Mouse (Mus musculus) cortical plate, adult 2 months (tissue): Measurements from ENCODE around the gene Shroom3. TPM values are rescaled to one million over a fixed set of nuclear protein-coding genes. Genes with fewer than 3 reads are reported as not detected.

Source experiments
- H3K27ac ChIP-seq: fragments of 200-500 bp; 2 replicates; pipeline ENCODE4 v1.5.1; 2012; ENCODE audit warnings: low read length, control low read depth, inconsistent platforms; ENCODE audit not compliant: insufficient read depth
- H3K4me1 ChIP-seq: fragments of 200-500 bp; 2 replicates; pipeline ENCODE4 v1.6.1; 2011; ENCODE audit warnings: low read length; ENCODE audit not compliant: control insufficient read depth, insufficient read depth
- H3K4me3 ChIP-seq: fragments of 200-500 bp; 2 replicates; pipeline ENCODE4 v1.5.1; 2011; ENCODE audit warnings: mild to moderate bottlenecking, low read length, control low read depth; ENCODE audit not compliant: insufficient read depth
- CTCF ChIP-seq: fragments of 200-500 bp; IDR thresholded peaks from 2 replicates; pipeline ENCODE4 v1.5.1; 2011; ENCODE audit warnings: mild to moderate bottlenecking, control low read depth, low read length; ENCODE audit not compliant: insufficient read depth; ENCODE audit errors: extremely low read depth
- POLR2A ChIP-seq: fragments of 200-500 bp; IDR thresholded peaks from 2 replicates; pipeline ENCODE4 v1.6.1; 2011; ENCODE audit warnings: mild to moderate bottlenecking, low read length, control low read depth; ENCODE audit not compliant: insufficient read depth; ENCODE audit errors: extremely low read depth
- polyA plus RNA-seq: library from polyadenylated mRNA; depleted of rRNA; stranded (reverse); fragments of >200 nt; gene quantifications from 2 replicates; pipeline ENCODE4 v1.2.3, GENCODE M21; 2012

Gene Shroom3
- polyA plus RNA-seq, 1 experiment: 1.9 TPM

DNA sequence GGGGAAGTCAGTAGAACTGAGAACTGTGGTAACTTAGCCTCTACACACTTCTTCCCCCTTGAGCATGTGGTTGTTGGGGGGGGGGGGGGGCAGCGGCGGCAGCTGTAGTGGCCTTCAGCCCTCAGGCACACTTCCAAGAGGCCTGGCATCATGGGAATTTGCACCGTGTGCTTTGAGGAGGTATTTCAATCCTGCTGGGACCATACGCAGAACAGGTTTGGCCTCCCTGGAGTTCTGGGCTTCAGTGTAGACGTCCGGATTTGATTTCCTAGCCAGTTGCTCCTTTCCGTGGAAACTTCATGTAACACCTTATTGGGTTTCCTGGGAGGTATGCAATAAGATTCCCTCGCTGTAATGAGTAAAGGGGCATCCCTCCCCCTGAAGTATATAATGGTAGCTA is 105.8 kb downstream of the Shroom3 start:
- Histone ChIP-seq H3K4me3 (no peak overlapping the region), H3K4me1 (no peaks in the 10 kb centered on the region), H3K27ac (no peak overlapping the region)
- TF ChIP-seq CTCF (no peak), POLR2A (no peak)

GRCm38 (mm10) chr5:92796089-92796990 is 113.1 kb downstream of the Shroom3 start:
- Histone ChIP-seq H3K4me3 (no peak overlapping the region), H3K27ac (no peak overlapping the region), H3K4me1 (no peaks in the 10 kb centered on the region)
- no peak for TF ChIP-seq CTCF
- no peak for TF ChIP-seq POLR2A

DNA sequence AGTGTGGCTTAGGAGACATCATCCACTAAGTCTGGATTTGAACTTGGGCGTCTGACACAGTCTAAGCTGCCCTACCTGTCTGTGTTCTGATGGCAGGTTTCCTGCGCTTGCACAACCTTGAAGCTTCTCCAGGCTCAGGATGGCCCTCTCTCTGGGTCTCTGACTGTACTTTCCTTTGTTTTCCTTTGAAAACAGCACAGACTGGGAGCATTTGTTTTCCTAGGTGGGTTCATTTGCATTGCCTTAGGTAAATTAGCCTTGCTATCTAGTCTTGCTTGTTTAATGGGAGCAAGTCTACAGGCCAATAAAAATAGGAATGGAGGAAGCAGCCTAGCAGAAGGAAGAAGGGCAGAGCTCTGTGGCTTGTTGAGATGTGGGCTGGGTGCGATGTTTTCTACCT is 114.7 kb downstream of the Shroom3 start:
- Histone ChIP-seq H3K4me3 (no peak overlapping the region), H3K27ac (no peak overlapping the region), H3K4me1 (no peaks in the 10 kb centered on the region)
- TF ChIP-seq POLR2A (no peak), CTCF (no peak)

- Histone ChIP-seq H3K27ac (peak overlapping the region; percentile 89), H3K4me3 (no peak overlapping the region), H3K4me1 (no peaks in the 10 kb centered on the region)
- no peak for TF ChIP-seq POLR2A
- TF ChIP-seq CTCF: no peak
Observed at GRCm38 (mm10) chr5:92804379-92804778, 121.1 kb downstream of the Shroom3 start.

- Histone ChIP-seq H3K4me3 (no peak overlapping the region), H3K4me1 (peaks cover 4% of the 10 kb centered on the region), H3K27ac (no peak overlapping the region)
- TF ChIP-seq CTCF (no peak), POLR2A (no peak)
Observed at GRCm38 (mm10) chr5:92808503-92809415, 125.5 kb downstream of the Shroom3 start.

GRCm38 (mm10) chr5:92809416-92809750 is 126.1 kb downstream of the Shroom3 start:
- Histone ChIP-seq H3K4me3 (no peak overlapping the region), H3K4me1 (peaks cover 4% of the 10 kb centered on the region), H3K27ac (no peak overlapping the region)
- TF ChIP-seq POLR2A (no peak), CTCF (no peak)

GRCm38 (mm10) chr5:92810922-92811533 is 127.8 kb downstream of the Shroom3 start:
- TF ChIP-seq POLR2A: no peak
- TF ChIP-seq CTCF: no peak
- Histone ChIP-seq H3K4me3 (no peak overlapping the region), H3K4me1 (peaks cover 4% of the 10 kb centered on the region), H3K27ac (no peak overlapping the region)

DNA sequence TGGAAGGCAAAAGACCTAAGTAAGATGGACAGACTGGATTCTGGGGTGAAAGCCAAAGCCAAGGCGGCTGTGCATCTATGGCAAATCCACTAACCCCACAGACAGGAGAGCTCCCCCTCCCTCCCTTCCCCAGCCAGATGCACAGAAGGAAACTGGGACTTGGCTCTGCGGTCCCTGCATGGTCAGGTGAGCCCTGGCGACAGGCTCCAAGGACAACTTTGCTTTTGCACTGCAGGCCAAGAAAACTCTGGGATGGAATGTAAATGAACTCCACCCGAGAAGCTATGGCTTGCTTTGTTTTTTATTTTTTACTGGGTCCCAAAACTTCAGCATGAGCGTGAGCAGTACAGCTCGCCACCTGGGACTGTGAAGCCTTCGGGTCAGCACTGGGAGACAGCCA is 128.5 kb downstream of the Shroom3 start:
- H3K27ac ChIP-seq: no peak overlapping the region
- TF ChIP-seq POLR2A: no peak
- TF ChIP-seq CTCF: no peak
- H3K4me3 ChIP-seq: no peak overlapping the region
- peaks cover 4% of the 10 kb centered on the region for H3K4me1 ChIP-seq

- no peak overlapping the region for H3K4me3 ChIP-seq
- no peak overlapping the region; the same call in 1 of the 2 replicates for H3K27ac ChIP-seq
- TF ChIP-seq CTCF: no peak
- no peak for TF ChIP-seq POLR2A
- peaks cover 4% of the 10 kb centered on the region for H3K4me1 ChIP-seq
Observed at GRCm38 (mm10) chr5:92812936-92813335, 129.7 kb downstream of the Shroom3 start.
